Mouse (Mus musculus) lung, embryonic 14.5 days (tissue): ENCODE data around the gene Dera. TPM values are rescaled to one million over a fixed set of nuclear protein-coding genes. Genes with fewer than 3 reads are reported as not detected.

Experiments used
- ATAC-seq: fragments of 200-750 bp; cut with Nextera tagmentation; 2 replicates; pipeline ENCODE4 v1.8.0; 2017; ENCODE audit warnings: mild to moderate bottlenecking, moderate TSS enrichment, moderate library complexity; ENCODE audit not compliant: insufficient read depth
- DNase-seq: peaks from one replicate; pipeline ENCODE4 v3.0.0-alpha.2; 2015
- H3K27ac ChIP-seq: fragments of 300-500 bp; sonication (generic); 2 replicates; pipeline ENCODE4 v1.5.1; 2014; ENCODE audit warnings: low read depth, mild to moderate bottlenecking, moderate library complexity
- H3K27me3 ChIP-seq: fragments of 300-500 bp; sonication (generic); 2 replicates; pipeline ENCODE4 v1.6.1; 2014; ENCODE audit warnings: low read length, control low read depth; ENCODE audit not compliant: insufficient read depth
- H3K36me3 ChIP-seq: fragments of 300-500 bp; sonication (generic); 2 replicates; pipeline ENCODE4 v1.6.1; 2014; ENCODE audit warnings: control low read depth; ENCODE audit not compliant: insufficient read depth
- H3K4me1 ChIP-seq: fragments of 300-500 bp; sonication (generic); 2 replicates; pipeline ENCODE4 v1.6.1; 2014; ENCODE audit warnings: antibody characterized with exemption, control low read depth; ENCODE audit not compliant: insufficient read depth
- H3K4me2 ChIP-seq: fragments of 300-500 bp; sonication (generic); 2 replicates; pipeline ENCODE4 v1.6.1; 2014; ENCODE audit warnings: mild to moderate bottlenecking
- H3K4me3 ChIP-seq: fragments of 300-500 bp; sonication (generic); 2 replicates; pipeline ENCODE4 v1.5.1; 2014; ENCODE audit warnings: low read depth, low read length
- H3K9ac ChIP-seq: fragments of 300-500 bp; sonication (generic); 2 replicates; pipeline ENCODE4 v1.6.1; 2014
- H3K9me3 ChIP-seq: fragments of 300-500 bp; sonication (generic); 2 replicates; pipeline ENCODE4 v1.6.1; 2016; ENCODE audit warnings: low read depth, low read length, control low read depth
- CTCF ChIP-seq: IDR thresholded peaks from 2 replicates; pipeline ENCODE4 v1.5.1; 2016; ENCODE audit warnings: antibody characterized with exemption, low read depth
- WGBS: fragments of 180-500 bp; shearing (Covaris S2); extraction: QIAGEN DNeasy Blood & Tissue Kit; methylation state at CpG from one replicate; pipeline ENCODE4 v1.1.7; 2014; 5-methylcytosine and 5-hydroxymethylcytosine counted together
- polyA plus RNA-seq: library from polyadenylated mRNA; unstranded; fragments of >200 nt; fragmentation: Nextera tagmentation; extraction: Ambion mirVana; gene quantifications from 2 replicates; pipeline ENCODE4 v1.2.1, GENCODE M21; 2014

Gene Dera
- polyA plus RNA-seq, 1 experiment from 2014 or later = 62.0 TPM

DNA sequence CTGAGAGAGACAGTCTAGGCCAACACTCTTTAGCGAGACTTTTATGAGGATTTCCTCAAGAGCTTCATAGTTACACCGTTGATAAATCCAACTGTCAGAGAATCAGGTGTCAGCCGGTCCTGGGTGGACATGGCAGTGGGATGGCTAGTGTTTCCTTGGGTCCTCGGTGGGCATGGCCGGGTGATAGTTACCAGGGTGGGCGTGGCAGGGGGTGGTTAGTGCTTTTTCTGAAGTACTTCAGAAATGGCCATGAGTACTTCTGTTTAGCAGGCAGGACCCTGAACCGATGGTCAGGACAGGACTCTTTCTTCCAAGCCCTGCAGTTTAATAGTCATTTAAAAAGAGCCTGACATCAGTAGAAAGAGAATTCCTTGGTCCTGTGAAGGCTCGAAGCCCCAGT, 52.5 kb downstream of the Dera start:
- H3K9me3 ChIP-seq = no peaks in the 10 kb centered on the region
- H3K27me3 ChIP-seq = no peaks in the 10 kb centered on the region
- no peaks in the 10 kb centered on the region for H3K4me1 ChIP-seq
- TF ChIP-seq CTCF = no peak
- H3K27ac ChIP-seq = no peak overlapping the region
- DNase-seq (no peak), ATAC-seq (no peak)
- H3K4me2 ChIP-seq = no peak overlapping the region
- no peaks in the 10 kb centered on the region for H3K36me3 ChIP-seq
- no peak overlapping the region for H3K9ac ChIP-seq
- WGBS = 89% methylated on average over 8 of the region's 8 CpGs
- no peak overlapping the region for H3K4me3 ChIP-seq

GRCm38 (mm10) chr6:137807296-137807695, 53.0 kb downstream of the Dera start:
- Histone ChIP-seq H3K4me1 (no peaks in the 10 kb centered on the region), H3K9ac (no peak overlapping the region), H3K27ac (no peak overlapping the region), H3K36me3 (no peaks in the 10 kb centered on the region), H3K9me3 (no peaks in the 10 kb centered on the region), H3K27me3 (no peaks in the 10 kb centered on the region), H3K4me3 (no peak overlapping the region), H3K4me2 (no peak overlapping the region)
- DNase-seq (no peak), ATAC-seq (no peak)
- WGBS = 78% methylated on average over 6 of the region's 6 CpGs
- TF ChIP-seq CTCF = no peak

- Histone ChIP-seq H3K4me2 (no peak overlapping the region), H3K9me3 (no peaks in the 10 kb centered on the region), H3K27me3 (no peaks in the 10 kb centered on the region), H3K9ac (no peak overlapping the region), H3K27ac (no peak overlapping the region), H3K36me3 (no peaks in the 10 kb centered on the region), H3K4me3 (no peak overlapping the region), H3K4me1 (no peaks in the 10 kb centered on the region)
- no peak for TF ChIP-seq CTCF
- WGBS = 77% methylated on average over 6 of the region's 6 CpGs
- ATAC-seq (no peak), DNase-seq (no peak)
Observed at GRCm38 (mm10) chr6:137808706-137809105, 54.4 kb downstream of the Dera start.

- WGBS = 49% methylated on average over 5 of the region's 5 CpGs
Observed at GRCm38 (mm10) chr6:137810136-137810535, 55.8 kb downstream of the Dera start.

GRCm38 (mm10) chr6:137814006-137814405, 59.7 kb downstream of the Dera start:
- WGBS = 90% methylated on average over 1 of the region's 1 CpGs

More at GRCm38 (mm10) chr6:137810136-137810535, 55.8 kb downstream of the Dera start:
- Histone ChIP-seq H3K4me3 (no peak overlapping the region), H3K4me1 (no peaks in the 10 kb centered on the region), H3K27me3 (no peaks in the 10 kb centered on the region), H3K36me3 (no peaks in the 10 kb centered on the region), H3K27ac (no peak overlapping the region), H3K4me2 (no peak overlapping the region), H3K9me3 (no peaks in the 10 kb centered on the region), H3K9ac (no peak overlapping the region)
- DNase-seq (no peak), ATAC-seq (no peak)
- no peak for TF ChIP-seq CTCF

DNA sequence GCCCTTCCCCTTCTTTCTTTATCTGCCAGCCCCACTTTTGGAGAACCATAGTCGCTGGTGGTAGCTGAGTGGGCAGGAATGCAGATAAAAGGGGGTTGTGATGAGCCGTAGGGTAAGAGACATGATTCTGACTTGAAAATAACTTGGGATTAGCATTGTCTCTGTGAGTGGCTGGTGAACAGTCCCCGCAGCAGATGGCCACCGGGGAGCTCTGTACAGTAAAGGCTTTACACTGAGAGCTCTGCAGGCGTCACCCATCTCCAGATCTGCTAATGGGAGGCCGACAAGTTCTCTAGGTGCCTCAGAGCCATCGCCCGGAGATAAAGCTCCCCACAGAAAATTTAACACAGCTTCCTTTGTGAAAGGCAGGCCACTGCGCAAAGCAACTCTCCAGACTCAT, 62.2 kb downstream of the Dera start:
- Histone ChIP-seq H3K36me3 (no peaks in the 10 kb centered on the region), H3K4me1 (no peaks in the 10 kb centered on the region), H3K9me3 (no peaks in the 10 kb centered on the region), H3K27ac (no peak overlapping the region), H3K4me3 (no peak overlapping the region), H3K4me2 (no peak overlapping the region), H3K9ac (no peak overlapping the region), H3K27me3 (no peaks in the 10 kb centered on the region)
- no peak for TF ChIP-seq CTCF
- ATAC-seq (no peak), DNase-seq (no peak)
- 70% methylated on average over 9 of the region's 9 CpGs for WGBS

More at GRCm38 (mm10) chr6:137814006-137814405, 59.7 kb downstream of the Dera start:
- Histone ChIP-seq H3K4me3 (no peak overlapping the region), H3K4me2 (no peak overlapping the region), H3K27ac (no peak overlapping the region), H3K27me3 (no peaks in the 10 kb centered on the region), H3K9me3 (no peaks in the 10 kb centered on the region), H3K36me3 (no peaks in the 10 kb centered on the region), H3K9ac (no peak overlapping the region), H3K4me1 (no peaks in the 10 kb centered on the region)
- no peak for TF ChIP-seq CTCF
- ATAC-seq (no peak), DNase-seq (no peak)

DNA sequence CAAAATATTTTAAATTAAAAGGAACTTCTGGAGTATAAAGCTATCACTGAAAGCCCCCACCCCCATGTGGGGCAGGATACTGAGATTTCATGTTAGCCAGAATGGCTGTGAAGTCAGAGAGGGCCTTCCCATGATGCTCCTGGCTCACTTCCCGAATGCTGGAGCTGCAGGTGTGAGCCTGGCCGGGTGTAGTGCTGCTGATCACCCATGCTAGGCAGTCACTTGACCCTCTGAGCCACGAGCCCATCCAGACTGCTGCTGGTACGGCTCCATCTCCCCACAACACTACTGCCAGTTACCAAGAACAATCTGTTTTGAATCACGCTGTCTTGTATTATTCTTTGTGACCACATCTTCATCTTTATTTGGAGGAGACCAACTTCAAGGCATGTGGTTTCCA, 68.2 kb downstream of the Dera start:
- no peak for ATAC-seq
- Histone ChIP-seq H3K4me2 (no peak overlapping the region), H3K36me3 (no peaks in the 10 kb centered on the region)

More for the DNA sequence above, 68.2 kb downstream of the Dera start:
- H3K4me1 ChIP-seq = no peaks in the 10 kb centered on the region
- no peak overlapping the region for H3K27ac ChIP-seq
- no peaks in the 10 kb centered on the region for H3K27me3 ChIP-seq
- H3K9ac ChIP-seq = no peak overlapping the region
- H3K9me3 ChIP-seq = no peaks in the 10 kb centered on the region
- no peak for TF ChIP-seq CTCF
- no peak for DNase-seq
- WGBS = 70% methylated on average over 5 of the region's 5 CpGs
- no peak overlapping the region for H3K4me3 ChIP-seq
